Mouse (Mus musculus): ENCODE measurements around the gene Tarsl2.

DNA sequence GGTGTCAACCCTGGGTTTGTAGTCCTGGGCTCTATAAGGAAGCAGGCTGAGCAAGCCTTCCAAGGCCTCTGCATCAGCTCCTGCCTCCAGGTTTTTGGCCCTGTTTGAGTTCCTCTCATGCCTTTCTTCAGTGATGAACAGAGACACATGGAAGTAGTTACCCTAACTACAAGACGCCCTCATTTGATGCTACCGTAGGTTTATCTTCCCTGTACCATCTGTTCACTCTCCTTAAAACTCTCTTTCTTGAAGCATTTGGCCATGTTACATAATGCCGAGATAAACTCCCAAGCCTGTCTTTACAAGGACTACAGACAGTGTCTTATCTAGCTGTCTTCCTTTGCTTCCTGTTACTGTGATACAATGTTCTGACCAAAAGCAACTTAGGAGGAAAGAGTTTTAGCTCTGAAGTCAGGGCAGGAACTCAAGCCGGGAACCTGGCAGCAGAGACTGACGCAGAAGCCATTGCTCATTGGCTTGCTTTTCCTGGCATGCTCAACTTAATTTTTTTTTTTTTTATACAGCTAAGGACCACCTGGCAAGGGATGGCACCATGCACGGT, 4.8 kb upstream of the Tarsl2 start:
- TF ChIP-seq CTCF (IDR thresholded peaks at IDR 0.05; ENCODE audit: insufficient read depth, low read length) = no peak
- TF ChIP-seq POLR2A (IDR thresholded peaks at IDR 0.05; ENCODE audit: borderline replicate concordance, extremely low read depth, low read depth, low read length) = no peak

Data from lung, adult 2 months (tissue).